Mouse (Mus musculus) cerebellum, adult 2 months (tissue): ENCODE data around the gene Kdm6a.

Source experiments
- CTCF ChIP-seq: fragments of 200-500 bp; IDR thresholded peaks from 2 replicates; pipeline ENCODE4 v1.5.1; 2011; ENCODE audit warnings: low read depth, mild to moderate bottlenecking, control low read depth, low read length, moderate library complexity, borderline replicate concordance; ENCODE audit not compliant: insufficient read depth
- POLR2A ChIP-seq: fragments of 200-500 bp; IDR thresholded peaks from 2 replicates; pipeline ENCODE4 v1.6.1; 2011; ENCODE audit warnings: low read length, control low read depth, borderline replicate concordance; ENCODE audit not compliant: insufficient read depth

GRCm38 (mm10) chrX:18145557-18145956 lies 16.8 kb upstream of the Kdm6a start, which contains the start of gene Dusp21:
- no peak for TF ChIP-seq CTCF
- no peak for TF ChIP-seq POLR2A
